Mouse (Mus musculus) monocyte, adult 5-6 weeks (primary cell): ENCODE data around the gene Pogz. TPM values are rescaled to one million over a fixed set of nuclear protein-coding genes. Genes with fewer than 3 reads are reported as not detected.

ENCODE experiments used
- total RNA-seq: library from RNA; stranded (forward); fragments of 200-1000, 200-491, 200-594 nt; gene quantifications from 3 replicates; pipeline ENCODE4 v1.2.3, GENCODE M21; 2017

Gene Pogz
- total RNA-seq, 1 experiment from 2014 or later: 15.6 TPM

Other genes starting within 250 kb of the Pogz start
- gene Gm10972, start 194.5 kb upstream of the Pogz start, total RNA-seq: not detected in 3 replicates
- gene Tuft1, start 178.7 kb upstream of the Pogz start, total RNA-seq: 1.8 to 6.3 TPM (median 4.6 TPM) in 3 replicates
- gene Selenbp2, start 144.0 kb upstream of the Pogz start, total RNA-seq: not detected in 3 replicates
- gene Cgn, start 51.1 kb upstream of the Pogz start, total RNA-seq: 0.32 TPM in 1 of 3 replicates, not detected in the others
- gene Psmb4, start 49.4 kb downstream of the Pogz start, total RNA-seq: 162 to 242 TPM (median 193 TPM) in 3 replicates
- gene Selenbp1, start 95.5 kb downstream of the Pogz start, total RNA-seq: 8.9 to 16.0 TPM (median 14.1 TPM) in 3 replicates
- 13.9 to 19.6 TPM (median 17.9 TPM) in 3 replicates for gene Rfx5, start 116.5 kb downstream of the Pogz start, total RNA-seq
- 25.2 to 29.9 TPM (median 27.2 TPM) in 3 replicates for gene Pi4kb, start 137.2 kb downstream of the Pogz start, total RNA-seq
- 17.3 to 33.2 TPM (median 29.2 TPM) in 3 replicates for gene Zfp687, start 177.9 kb downstream of the Pogz start, total RNA-seq
- gene Psmd4, start 205.0 kb downstream of the Pogz start, total RNA-seq: 201 to 282 TPM (median 263 TPM) in 3 replicates